Mouse (Mus musculus) olfactory bulb, adult 2 months (tissue): ENCODE data around the gene Cep70.

Source experiments
- CTCF ChIP-seq: fragments of 200-500 bp; IDR thresholded peaks from 2 replicates; pipeline ENCODE4 v1.5.1; 2012; ENCODE audit warnings: low read depth, mild to moderate bottlenecking, low read length, moderate library complexity; ENCODE audit not compliant: insufficient read depth
- POLR2A ChIP-seq: fragments of 200-500 bp; IDR thresholded peaks from 2 replicates; pipeline ENCODE4 v1.6.1; 2012; ENCODE audit warnings: mild to moderate bottlenecking, low read depth, low read length, moderate library complexity; ENCODE audit not compliant: insufficient read depth

- TF ChIP-seq CTCF (no peak), POLR2A (no peak)
These were observed 2.6 kb upstream of the Cep70 start for GRCm38 (mm10) chr9:99240571-99240970.
